Mouse (Mus musculus): ENCODE measurements at regions not wholly inside any gene's neighbourhood (a gene's known extent, or its start where the extent isn't known, plus 50 kb on each side); places are given as distances from the start of the nearest gene placed in this dataset.

DNA sequence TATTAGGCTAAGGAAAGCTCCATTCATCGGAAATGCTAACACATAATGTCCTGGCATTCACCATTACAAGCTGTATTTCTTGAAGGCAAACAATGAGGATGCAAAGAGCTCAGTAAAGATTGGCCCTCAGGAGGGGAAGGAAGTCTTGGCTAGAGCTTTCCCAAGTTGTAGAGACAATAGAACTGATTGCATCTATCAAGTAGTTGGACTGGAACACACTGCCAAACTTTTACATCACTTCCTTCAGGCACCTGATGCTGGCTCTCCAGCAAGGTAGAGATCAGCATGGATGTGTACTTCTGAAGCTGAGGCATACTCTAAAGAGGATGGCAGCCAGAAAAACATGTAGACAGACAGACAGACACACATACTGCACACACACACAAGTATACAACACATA lies 234.9 kb upstream of the Tbl1xr1 start:
- TF ChIP-seq CTCF (IDR thresholded peaks at IDR 0.05; ENCODE audit: borderline replicate concordance, insufficient read depth, low read length) (no peak), POLR2A (IDR thresholded peaks at IDR 0.05; ENCODE audit: low read depth, low read length) (no peak)

All from embryonic fibroblast, embryonic 13.5 days (primary cell).